Mouse (Mus musculus): ENCODE results near the gene Rufy3.

Rufy3 gene

DNA sequence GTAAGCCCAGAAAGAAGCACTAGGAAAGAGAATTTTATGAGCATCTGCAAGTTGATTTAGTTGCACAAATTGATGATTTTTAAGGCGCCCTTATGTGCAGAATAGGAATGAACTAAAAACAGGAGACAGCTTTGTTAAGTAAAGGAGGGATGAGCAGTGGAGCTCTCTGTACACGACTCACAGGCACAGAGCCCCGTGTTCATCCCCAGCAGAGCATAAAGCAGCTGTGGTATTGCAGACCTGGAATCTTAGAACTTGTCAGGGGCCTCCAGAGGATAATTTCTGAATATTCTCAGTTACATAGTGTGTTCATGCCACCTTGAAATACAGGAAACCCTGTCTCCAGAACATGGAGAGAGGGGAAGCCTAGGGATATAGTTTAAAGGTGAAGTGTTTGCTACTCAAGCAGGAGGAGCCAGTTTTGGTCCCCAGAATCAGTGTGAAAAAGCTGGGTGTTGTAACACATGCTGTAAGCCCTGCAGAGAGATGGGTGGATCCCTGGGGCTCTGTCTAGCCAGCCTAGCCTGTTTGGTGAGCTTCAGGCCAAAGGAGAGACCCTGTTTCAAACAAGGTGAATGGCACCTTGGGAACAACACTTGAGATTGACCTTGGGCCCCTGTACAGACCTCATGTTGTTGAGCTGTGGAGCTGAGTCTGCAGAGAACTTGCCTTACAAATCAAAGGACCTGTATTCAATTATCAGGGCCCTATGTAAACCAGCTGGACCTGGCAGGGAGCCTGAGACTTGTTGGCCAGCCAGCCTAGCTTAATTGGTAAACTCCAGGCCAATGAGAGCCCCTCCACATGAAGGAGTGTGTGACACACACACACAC lies 10.9 kb downstream of the Rufy3 start:
- DNase-seq (ENCODE audit: low spot score), result no peak

DNA sequence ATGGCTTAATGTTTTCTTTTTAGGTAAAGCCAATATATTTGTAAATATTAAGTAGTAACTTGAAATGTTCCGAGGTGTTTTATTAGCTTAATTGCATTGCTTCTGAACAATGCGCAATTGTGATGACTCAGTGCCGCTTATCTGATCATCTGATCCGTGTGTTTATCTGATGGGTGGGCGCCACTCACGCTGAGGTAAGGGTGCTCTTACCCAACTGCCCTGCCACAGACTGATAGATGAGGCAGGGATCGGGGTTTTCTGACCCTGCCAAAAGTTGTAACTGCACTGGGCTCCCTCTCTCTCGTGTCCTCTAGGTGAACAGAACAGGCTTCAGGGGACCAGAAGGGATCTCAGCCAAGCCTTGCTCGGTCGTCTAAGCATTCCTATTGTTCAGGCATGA lies 15.8 kb downstream of the Rufy3 start:
- no peak for DNase-seq (ENCODE audit: low spot score)

DNA sequence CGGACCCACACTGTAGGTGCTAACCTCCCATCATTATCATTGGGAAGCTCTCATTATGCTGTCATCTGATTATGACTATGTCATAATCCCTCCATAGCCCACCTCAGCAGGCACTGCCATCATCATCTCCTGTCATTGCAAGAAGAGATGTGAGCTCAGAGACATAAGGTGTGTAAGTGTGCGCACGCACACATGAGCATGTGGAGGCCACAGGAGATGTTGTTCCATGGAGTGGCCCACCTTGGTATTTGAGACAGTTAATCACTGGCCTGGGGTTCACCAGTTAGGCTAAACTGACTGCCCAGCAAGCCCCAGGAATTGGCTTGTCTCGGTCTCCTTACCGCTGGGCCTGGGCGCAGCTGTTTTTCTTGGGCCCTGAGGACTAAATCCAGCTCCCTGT lies 16.5 kb downstream of the Rufy3 start:
- DNase-seq (ENCODE audit: low spot score), result no peak

GRCm38 (mm10) chr5:88583271-88584031 lies 18.6 kb downstream of the Rufy3 start:
- DNase-seq (ENCODE audit: low spot score), result no peak

- no peak for DNase-seq (ENCODE audit: low spot score)
Observed at GRCm38 (mm10) chr5:88584061-88584460, 19.2 kb downstream of the Rufy3 start.

DNA sequence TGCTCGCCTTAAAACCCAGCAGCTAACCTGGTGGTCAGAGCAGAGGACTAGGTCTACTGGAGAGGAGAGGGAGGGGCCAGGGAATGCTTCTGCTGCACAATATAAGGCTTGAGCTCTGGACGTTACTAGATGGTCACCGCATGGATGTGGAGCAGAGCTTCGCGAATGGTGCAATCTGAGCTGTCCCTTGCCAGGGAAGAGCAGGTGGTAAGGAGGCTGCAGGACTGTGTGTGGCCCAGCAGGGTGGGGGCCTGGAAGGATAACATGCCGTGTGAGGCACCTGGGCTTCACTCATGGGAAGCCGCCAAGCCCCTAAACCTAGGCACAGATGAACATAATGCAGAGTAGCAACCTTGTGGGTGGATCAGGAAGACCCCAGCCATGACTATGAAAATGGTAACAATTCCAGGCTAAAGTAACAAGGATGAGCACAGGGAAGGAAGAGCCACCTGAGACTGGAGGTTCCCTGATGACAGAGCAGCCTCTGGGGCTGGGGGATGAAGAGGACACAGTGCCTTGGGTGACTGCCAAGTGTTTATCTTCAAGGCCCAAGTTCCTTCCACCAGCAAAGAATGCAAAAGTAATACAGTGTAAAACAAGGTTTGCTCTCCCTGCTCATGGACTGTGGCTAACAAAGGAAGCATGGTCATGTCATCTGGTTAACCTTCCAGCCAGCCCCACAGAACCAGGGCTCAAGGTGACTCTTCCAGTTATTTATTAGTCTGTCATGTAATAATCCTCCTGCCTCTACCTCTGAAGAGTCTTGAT lies 21.8 kb downstream of the Rufy3 start:
- no peak for DNase-seq (ENCODE audit: low spot score)

- DNase-seq (ENCODE audit: low spot score), result no peak
Observed at GRCm38 (mm10) chr5:88587211-88587934, 22.5 kb downstream of the Rufy3 start.

- DNase-seq (ENCODE audit: low spot score), result no peak
Observed at GRCm38 (mm10) chr5:88588481-88588880, 23.6 kb downstream of the Rufy3 start.

- DNase-seq (ENCODE audit: low spot score), result no peak
Observed at GRCm38 (mm10) chr5:88593421-88594172, 28.8 kb downstream of the Rufy3 start.

GRCm38 (mm10) chr5:88594173-88594569 lies 29.3 kb downstream of the Rufy3 start:
- no peak for DNase-seq (ENCODE audit: low spot score)

- DNase-seq (ENCODE audit: low spot score), result no peak
Observed at GRCm38 (mm10) chr5:88595537-88596455, 31.0 kb downstream of the Rufy3 start.

GRCm38 (mm10) chr5:88598961-88599360 lies 34.1 kb downstream of the Rufy3 start:
- DNase-seq (ENCODE audit: low spot score), result no peak

- no peak for DNase-seq (ENCODE audit: low spot score)
Observed at GRCm38 (mm10) chr5:88602030-88602429, 37.2 kb downstream of the Rufy3 start.

GRCm38 (mm10) chr5:88602713-88603112 lies 37.9 kb downstream of the Rufy3 start:
- DNase-seq (ENCODE audit: low spot score), result no peak

DNA sequence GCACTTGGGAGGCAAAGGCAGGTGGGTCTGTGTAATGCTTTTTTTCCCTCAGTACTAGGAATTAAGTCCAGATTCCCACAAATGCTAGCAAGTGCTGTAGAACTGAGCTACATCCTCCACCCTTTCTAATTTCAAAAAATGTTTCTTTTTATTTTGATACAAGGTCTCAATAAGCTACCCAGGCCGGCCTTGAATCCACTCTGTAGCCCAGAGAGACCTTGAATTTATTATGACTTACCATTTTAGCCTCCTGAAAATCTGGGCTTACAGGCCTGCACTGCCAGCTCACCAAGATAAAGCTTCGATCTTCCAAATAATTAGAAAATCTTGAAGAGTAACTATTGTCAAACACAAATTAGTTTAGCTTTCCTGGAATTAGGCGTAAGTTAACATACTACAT lies 39.2 kb downstream of the Rufy3 start:
- DNase-seq (ENCODE audit: low spot score), result no peak

DNA sequence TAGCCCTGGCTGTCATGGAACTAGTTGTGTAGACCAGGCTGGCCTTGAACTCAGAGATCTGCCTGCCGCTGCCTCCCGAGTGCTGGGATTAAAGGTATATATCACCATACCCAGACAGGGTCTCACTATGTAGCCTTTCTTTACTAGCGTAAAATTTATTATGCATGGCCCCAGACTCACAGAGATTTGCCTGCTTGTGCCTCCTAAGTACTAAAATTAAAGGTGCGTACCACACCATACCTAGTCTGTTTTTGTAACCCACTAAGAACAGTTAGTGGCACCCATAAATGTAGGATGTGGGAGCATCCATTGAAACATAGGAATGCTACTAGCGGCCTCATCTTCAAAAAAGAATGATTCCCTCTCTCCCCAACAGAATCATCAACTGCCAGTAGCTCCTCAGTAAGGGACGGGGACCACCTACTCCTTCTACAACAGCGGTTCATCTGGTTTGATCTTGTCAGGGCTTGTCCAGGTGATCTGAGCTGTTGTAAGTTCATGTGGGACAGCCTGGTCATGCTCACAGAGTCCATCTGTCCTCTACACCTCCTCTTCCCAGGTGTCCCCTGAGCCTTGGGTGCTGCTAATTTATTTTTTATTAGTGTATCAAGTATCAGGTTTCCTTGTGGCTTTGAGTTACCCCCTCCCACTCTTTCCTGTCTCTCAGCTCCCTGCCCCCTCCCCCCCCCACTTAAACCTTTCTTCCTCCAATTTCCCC lies 40.0 kb downstream of the Rufy3 start:
- no peak for DNase-seq (ENCODE audit: low spot score)

DNA sequence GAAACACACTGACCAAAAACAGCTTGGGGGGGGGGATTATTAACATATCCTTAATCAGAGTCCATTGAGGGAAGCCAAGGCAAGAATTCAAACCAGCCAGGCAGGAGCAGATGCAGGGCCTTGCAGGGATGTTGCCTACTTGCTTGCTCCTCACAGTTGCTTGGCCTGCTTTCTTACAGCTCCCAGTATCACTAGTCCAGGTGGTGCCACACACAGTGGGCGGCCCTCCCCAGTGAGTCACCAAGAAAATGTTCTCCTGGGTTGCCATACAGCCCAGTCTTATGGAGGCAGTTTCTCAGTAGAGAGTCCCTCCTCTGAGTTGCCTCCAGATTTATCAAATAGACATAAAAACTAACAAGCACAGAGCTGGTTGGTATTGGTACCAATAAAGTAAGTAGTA lies 49.3 kb downstream of the Rufy3 start:
- DNase-seq (ENCODE audit: low spot score), result no peak

DNA sequence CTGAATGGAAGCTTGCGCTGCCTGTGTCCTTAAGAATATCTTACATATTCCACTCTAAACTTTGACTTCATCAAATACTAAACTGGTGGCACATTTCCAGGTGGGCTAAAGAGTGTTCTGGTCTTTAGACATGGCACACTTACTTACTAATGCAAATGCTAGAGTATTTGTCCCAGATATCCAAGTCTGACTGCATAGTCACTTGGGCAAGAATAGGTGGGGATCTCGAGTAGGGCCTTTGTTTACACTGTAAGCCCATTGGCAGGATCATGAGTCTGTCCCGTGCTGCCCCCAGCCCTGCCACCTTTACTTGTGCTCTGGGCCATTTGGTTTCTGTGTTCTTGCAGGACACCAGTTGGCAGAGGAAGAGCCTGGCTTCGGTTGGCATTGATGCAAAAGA lies 52.1 kb downstream of the Rufy3 start:
- no peak for DNase-seq (ENCODE audit: low spot score)

GRCm38 (mm10) chr5:88627545-88627944 lies 62.7 kb downstream of the Rufy3 start:
- DNase-seq (ENCODE audit: low spot score), result no peak
